Mouse (Mus musculus): Measurements from ENCODE around the gene B3galt6.

GRCm38 (mm10) chr4:156030651-156031118 lies 38.2 kb upstream of the B3galt6 start:
- TF ChIP-seq POLR2A (IDR thresholded peaks at IDR 0.05; ENCODE audit: borderline replicate concordance, low read depth, low read length) (no peak), CTCF (IDR thresholded peaks at IDR 0.05; ENCODE audit: low read depth, low read length) (no peak)
